8 mouse cellular contexts compared by ENCODE assay signal in genomic region chr14:121865162-121865561, GRCm38 (mm10). TPM values are rescaled to one million over a fixed set of nuclear protein-coding genes. Genes with fewer than 3 reads are reported as not detected.
A peak's percentile ranks its signal among the peaks of the same experiment; 100 is the strongest.
DNase-seq lines count a peak whose midpoint lies in the region; ATAC-seq and TF ChIP-seq lines count a peak whose summit lies in the region.
"Not testable (repeated sequence)": the region's sequence is repeated elsewhere in the genome, so short reads cannot be mapped to it uniquely, and the experiment has no call there.

No protein-coding gene starts in this region.

- not testable (repeated sequence) for H3K4me2 ChIP-seq in limb, embryonic 11.5 days (ENCODE audit: low read depth, severe bottlenecking); midbrain, embryonic 14.5 days (ENCODE audit: low read length)

- not testable (repeated sequence) for H3K4me3 ChIP-seq in cortical plate, adult 2 months (ENCODE audit: insufficient read depth, low read length); limb, embryonic 11.5 days (ENCODE audit: low read depth, low read length); midbrain, embryonic 14.5 days (replicated peaks; ENCODE audit: low read depth, low read length)

- H3K9ac ChIP-seq in limb, embryonic 11.5 days (ENCODE audit: low read length); midbrain, embryonic 14.5 days (replicated peaks; ENCODE audit: low read length): not testable (repeated sequence)

- not testable (repeated sequence) for TF ChIP-seq POLR2A in cortical plate, adult 2 months (IDR thresholded peaks at IDR 0.05; ENCODE audit: extremely low read depth, insufficient read depth, low read length)

- not testable (repeated sequence) for H3K36me3 ChIP-seq in limb, embryonic 11.5 days (ENCODE audit: control insufficient read depth, insufficient read depth, low read length); midbrain, embryonic 14.5 days (ENCODE audit: control insufficient read depth, insufficient read depth, low read length)

- not testable (repeated sequence) for H3K27me3 ChIP-seq in limb, embryonic 11.5 days (ENCODE audit: control insufficient read depth, insufficient read depth, low read length); midbrain, embryonic 14.5 days (ENCODE audit: control insufficient read depth, insufficient read depth, low read length)

- ATAC-seq in granulocyte monocyte progenitor cell, adult 5-6 weeks (replicated peaks; ENCODE audit: poor library complexity, severe bottlenecking), result peak; percentile 92
- ATAC-seq in limb, embryonic 11.5 days (ENCODE audit: insufficient number of reproducible peaks, low FRiP score, low TSS enrichment, low read depth); midbrain, embryonic 14.5 days (ENCODE audit: low FRiP score, low TSS enrichment): not testable (repeated sequence)

- 6% methylated on average over 2 of the region's 2 CpGs for WGBS in limb, embryonic 11.5 days
- 10% methylated on average over 2 of the region's 2 CpGs for WGBS in midbrain, embryonic 14.5 days

- TF ChIP-seq CTCF in cortical plate, adult 2 months (IDR thresholded peaks at IDR 0.05; ENCODE audit: extremely low read depth, insufficient read depth, low read length), result peak; percentile 74

- DNase-seq in 3T3-L1 (ENCODE audit: low read depth, low spot score), result peak; percentile 91
- peak; percentile 67 for DNase-seq in adrenal gland, adult 2 months
- DNase-seq in kidney, adult 9 months, result peak; percentile 84
- peak; percentile 77 for DNase-seq in limb, embryonic 11.5 days (ENCODE audit: low spot score)
- DNase-seq in midbrain, embryonic 14.5 days, result peak; percentile 86
- peak; percentile 45 to 83 for DNase-seq in spleen, adult 18-20 months

- H3K4me1 ChIP-seq in cortical plate, adult 2 months (ENCODE audit: control insufficient read depth, insufficient read depth, low read length); limb, embryonic 11.5 days (ENCODE audit: control insufficient read depth, insufficient read depth, low read length); midbrain, embryonic 14.5 days (ENCODE audit: control insufficient read depth, insufficient read depth, low read length): not testable (repeated sequence)

- H3K27ac ChIP-seq in cortical plate, adult 2 months (ENCODE audit: insufficient read depth, low read length); limb, embryonic 11.5 days (replicated peaks; ENCODE audit: low read depth, low read length); midbrain, embryonic 14.5 days (replicated peaks; ENCODE audit: low read depth, low read length): not testable (repeated sequence)

- H3K9me3 ChIP-seq in limb, embryonic 11.5 days (ENCODE audit: control insufficient read depth, low read length); midbrain, embryonic 14.5 days (ENCODE audit: control insufficient read depth, low read length): not testable (repeated sequence)

RNA-seq across cellular contexts. Expression of gene Ubac2, which starts 13.3 kb away (rescaled TPM):
- total RNA-seq in adrenal gland, adult 2 months (2021), result 10 to 100 TPM; 30.4 to 42.2 TPM
- polyA plus RNA-seq in adrenal gland, adult 2 months (2012; rRNA removed), result 66.7 and 69.0 TPM in 2 replicates
- 41.5 and 41.8 TPM in 2 replicates for polyA plus RNA-seq in cortical plate, adult 2 months (2012; rRNA removed)
- total RNA-seq in granulocyte monocyte progenitor cell, adult 5-6 weeks (2014; fragmentation: Nextera tagmentation), result 23.6 and 30.1 TPM in 2 replicates
- 28.3 and 34.1 TPM in 2 replicates for total RNA-seq in granulocyte monocyte progenitor cell, adult 5-6 weeks (2017)
- 71.2 and 75.4 TPM in 2 replicates for polyA plus RNA-seq in limb, embryonic 11.5 days (2014; fragmentation: Nextera tagmentation; extraction: Ambion mirVana)
- polyA plus RNA-seq in midbrain, embryonic 14.5 days (2014; fragmentation: Nextera tagmentation; extraction: Ambion mirVana), result 37.4 and 52.4 TPM in 2 replicates

RNA-seq across cellular contexts. Expression of gene Gpr18, which starts 50.4 kb away (rescaled TPM):
- total RNA-seq in adrenal gland, adult 2 months (2021), result under 1 TPM in 1 of 2 experiments, not detected in 1; 0.38 TPM
- 0.12 and 0.27 TPM in 2 replicates for polyA plus RNA-seq in adrenal gland, adult 2 months (2012; rRNA removed)
- polyA plus RNA-seq in cortical plate, adult 2 months (2012; rRNA removed), result 0.06 TPM in 1 of 2 replicates, not detected in the other
- total RNA-seq in granulocyte monocyte progenitor cell, adult 5-6 weeks (2014; fragmentation: Nextera tagmentation), result 0.60 and 3.1 TPM in 2 replicates
- 0.43 TPM in 1 of 2 replicates, not detected in the other for total RNA-seq in granulocyte monocyte progenitor cell, adult 5-6 weeks (2017)
- polyA plus RNA-seq in limb, embryonic 11.5 days (2014; fragmentation: Nextera tagmentation; extraction: Ambion mirVana), result 0.09 and 0.21 TPM in 2 replicates
- polyA plus RNA-seq in midbrain, embryonic 14.5 days (2014; fragmentation: Nextera tagmentation; extraction: Ambion mirVana), result not detected in 2 replicates
